Mouse (Mus musculus) layer of hippocampus, adult 18-20 months (tissue): ENCODE results near the gene Mpig6b. TPM values are rescaled to one million over a fixed set of nuclear protein-coding genes. Genes with fewer than 3 reads are reported as not detected.

Experiments used
- DNase-seq, 2 experiments: peaks; one replicate each; pipeline ENCODE4 v3.0.0; 2022; ENCODE audit warnings: low spot score in 2 of 2
- total RNA-seq, 2 experiments: library from RNA; stranded (reverse); gene quantifications; 2 replicates each; pipeline ENCODE4 v1.2.3; 2021

Mpig6b gene
- total RNA-seq, 2 experiments from 2014 or later, result not detected

DNA sequence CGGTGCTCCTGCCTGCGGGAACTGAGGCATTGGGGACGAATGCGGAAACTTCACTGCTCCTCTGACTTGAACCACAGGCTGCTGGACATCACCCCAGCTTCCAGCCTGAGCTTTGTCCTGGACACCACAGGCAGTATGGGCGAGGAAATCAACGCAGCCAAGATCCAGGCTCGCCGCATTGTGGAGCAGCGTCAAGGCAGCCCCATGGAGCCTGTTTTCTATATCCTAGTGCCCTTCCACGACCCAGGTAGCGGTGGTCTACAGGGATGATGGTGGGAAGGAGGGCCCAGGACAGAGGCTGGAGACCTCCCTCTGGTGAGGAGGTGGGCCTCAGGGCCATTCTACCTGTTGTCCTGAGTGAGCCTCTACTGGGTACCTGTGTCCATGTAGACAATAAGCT lies 46.1 kb downstream of the Mpig6b start:
- no peak for DNase-seq

DNA sequence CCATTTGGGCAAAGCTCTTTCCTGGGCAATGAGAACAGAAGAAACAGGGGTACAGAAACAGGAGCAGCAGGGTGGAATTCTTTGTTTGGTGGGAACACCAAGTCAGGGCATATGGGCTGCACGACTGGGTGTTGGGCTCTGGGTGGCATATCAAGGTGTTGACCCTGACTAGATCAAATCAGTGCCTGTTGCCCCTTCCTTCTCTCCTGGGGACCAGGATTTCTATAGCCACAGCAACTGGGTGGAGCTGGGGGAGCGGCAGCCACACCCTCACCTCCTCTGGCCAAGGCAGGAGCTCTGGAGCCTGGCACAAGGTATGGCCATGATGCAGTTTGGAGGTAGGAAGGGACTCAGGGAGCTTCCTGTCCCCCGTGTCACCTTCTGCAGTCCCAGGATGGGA lies 47.8 kb downstream of the Mpig6b start:
- no peak for DNase-seq

DNA sequence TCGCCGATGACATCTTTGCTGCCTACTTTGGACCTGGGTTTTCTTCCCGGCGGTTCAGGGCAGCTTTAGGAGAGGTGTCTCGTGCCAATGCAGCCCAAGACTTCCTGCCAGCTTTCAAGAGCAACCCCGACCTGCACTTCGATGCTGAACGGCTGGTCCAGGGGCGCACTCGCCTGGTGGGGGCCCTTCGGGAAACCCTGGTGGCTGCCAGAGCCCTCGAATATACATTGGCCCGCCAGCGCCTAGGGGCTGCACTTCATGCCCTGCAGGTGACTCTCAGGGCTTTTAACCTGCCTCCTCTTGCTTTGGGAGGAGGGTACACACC lies 48.3 kb downstream of the Mpig6b start:
- no peak for DNase-seq

DNA sequence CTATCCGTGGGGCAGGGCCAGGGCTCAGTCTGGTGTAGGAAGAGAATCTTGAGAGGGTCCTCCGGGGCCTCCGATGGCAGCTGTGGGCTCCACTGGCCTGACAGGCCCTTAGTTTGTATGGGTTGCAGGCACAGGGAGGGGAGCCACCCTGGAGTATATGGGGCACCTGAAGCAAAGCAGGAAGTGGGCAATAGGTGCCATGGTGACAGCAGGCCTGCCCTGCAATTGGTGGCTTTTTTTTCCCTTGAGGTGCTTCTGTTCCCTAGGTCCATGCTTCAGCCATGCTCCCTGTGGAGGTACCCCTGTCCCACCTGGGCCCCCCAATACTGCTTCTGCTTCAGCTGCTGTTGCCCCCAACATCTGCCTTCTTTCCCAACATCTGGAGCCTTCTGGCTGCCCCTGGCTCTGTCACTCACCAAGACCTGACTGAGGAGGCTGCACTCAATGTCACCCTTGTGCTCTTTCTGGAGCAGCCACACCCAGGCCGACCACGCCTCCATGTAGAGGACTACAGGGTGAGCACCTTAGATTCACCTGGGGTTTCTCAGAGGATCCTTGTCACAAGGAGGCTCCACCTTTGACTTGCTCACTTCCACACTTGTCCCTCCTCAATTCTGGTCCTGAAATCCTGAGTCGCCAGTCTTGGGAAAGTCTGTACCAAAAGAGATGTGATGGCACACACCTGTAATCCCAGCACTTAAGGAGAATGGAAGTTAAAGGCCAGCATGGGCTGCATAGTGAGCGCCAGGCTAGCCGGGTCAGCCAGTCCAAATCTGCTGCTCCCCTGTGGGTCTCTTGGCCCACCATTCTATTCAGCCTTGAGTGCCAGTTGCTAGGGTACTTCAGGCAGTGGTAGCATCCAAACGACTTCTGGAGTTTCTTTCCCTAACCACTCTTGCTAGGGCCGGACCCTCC lies 48.9 kb downstream of the Mpig6b start:
- DNase-seq, result no peak

DNA sequence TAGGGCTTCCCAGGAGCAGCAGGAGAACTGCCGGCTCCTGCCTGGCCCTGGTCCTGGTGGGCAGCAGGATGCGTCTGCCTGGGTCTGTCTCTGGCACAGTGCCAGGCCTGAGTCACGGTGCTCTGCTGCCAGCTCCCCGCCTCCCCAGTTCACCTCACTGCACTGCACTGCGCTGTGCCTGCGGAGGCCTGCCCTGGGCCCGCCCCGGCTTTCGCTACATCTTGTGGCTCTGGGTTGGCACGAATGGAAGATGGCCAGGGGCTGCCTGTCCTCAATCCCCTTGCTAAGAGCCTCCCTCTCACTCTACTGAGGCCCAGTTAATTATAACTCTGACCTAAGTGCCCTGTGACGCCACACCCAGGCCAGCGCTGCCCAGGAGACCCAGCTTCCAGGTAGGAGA lies 49.6 kb downstream of the Mpig6b start, which contains the start of gene Vwa7:
Vwa7 (plus strand) TSS at position 204 of the 400 bp plus-strand sequence.
- DNase-seq, result peak in 1 of 2 experiments; percentile 18

DNA sequence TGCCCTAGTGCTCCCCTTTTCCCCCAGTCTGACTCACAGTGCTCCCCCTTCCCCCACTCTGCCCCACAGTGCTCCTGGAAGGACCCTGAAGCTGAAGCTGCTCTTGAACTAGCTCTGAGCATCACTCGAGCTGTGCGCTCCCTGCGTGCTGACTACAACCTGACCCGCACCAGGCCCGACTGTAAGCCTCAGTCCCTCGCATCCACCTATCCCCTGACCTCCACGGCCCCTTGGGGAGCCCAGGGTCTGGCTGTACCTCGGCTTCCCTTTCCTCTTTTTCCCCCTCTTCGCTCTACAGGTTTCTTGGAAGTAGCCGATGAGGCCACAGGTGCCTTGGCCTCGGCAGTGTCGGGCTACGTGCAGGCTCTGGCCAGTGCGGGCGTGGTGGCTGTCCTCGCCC lies 50.7 kb downstream of the Mpig6b start:
- DNase-seq, result no peak

DNA sequence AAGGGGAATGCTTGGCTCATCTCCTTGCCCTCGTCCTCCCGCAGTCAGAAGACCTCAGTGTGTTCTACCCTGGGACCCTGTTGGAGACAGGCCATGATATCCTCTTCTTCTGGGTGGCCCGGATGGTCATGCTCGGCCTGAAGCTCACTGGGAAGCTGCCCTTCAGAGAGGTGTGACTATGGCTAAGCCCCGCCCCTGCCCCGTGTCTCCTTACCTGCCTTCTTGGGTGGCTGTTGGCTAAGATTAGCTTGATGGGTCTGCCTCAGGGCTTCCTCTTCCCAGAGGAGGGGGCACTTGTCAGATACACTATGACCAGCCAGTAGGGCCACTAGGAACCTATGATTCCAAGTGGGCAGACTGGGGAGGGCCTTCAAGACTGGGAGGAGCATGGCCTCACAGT lies 52.8 kb downstream of the Mpig6b start:
- no peak for DNase-seq

Other genes starting within 250 kb of the Mpig6b start
- gene Stk19, start 229.2 kb downstream of the Mpig6b start, total RNA-seq, result 10 to 100 TPM; 50.8 to 53.8 TPM
- 10 to 100 TPM; 36.6 to 40.8 TPM for gene Dxo, start 229.2 kb downstream of the Mpig6b start, total RNA-seq
- 10 to 100 TPM; 70.1 to 74.2 TPM for gene Skiv2l, start 216.0 kb downstream of the Mpig6b start, total RNA-seq
- gene Nelfe, start 215.8 kb downstream of the Mpig6b start, total RNA-seq, result 10 to 100 TPM; 34.1 to 39.6 TPM
- gene Cfb, start 203.7 kb downstream of the Mpig6b start, total RNA-seq, result not detected
- 1 to 10 TPM; 8.6 to 8.8 TPM for gene Zbtb12, start 186.7 kb downstream of the Mpig6b start, total RNA-seq
- under 1 TPM in 1 of 2 experiments, not detected in 1; 0.10 TPM for gene Gm20547, start 184.1 kb downstream of the Mpig6b start, total RNA-seq
- 1 to 10 TPM in 1 of 2 experiments, under 1 TPM in 1; 0.89 to 3.1 TPM for gene C2, start 167.9 kb downstream of the Mpig6b start, total RNA-seq
- gene Ehmt2, start 167.7 kb downstream of the Mpig6b start, total RNA-seq, result 100 to 1,000 TPM; 186 to 193 TPM
- under 1 TPM in 1 of 2 experiments, not detected in 1; 0.43 TPM for gene Slc44a4, start 151.7 kb downstream of the Mpig6b start, total RNA-seq
- gene Neu1, start 134.9 kb downstream of the Mpig6b start, total RNA-seq, result 10 to 100 TPM; 41.4 to 44.2 TPM
- 10 to 100 TPM; 27.5 to 37.5 TPM for gene Hspa1b, start 106.9 kb downstream of the Mpig6b start, total RNA-seq
- gene Gm20481, start 96.3 kb downstream of the Mpig6b start, total RNA-seq, result not detected
- 10 to 100 TPM; 24.3 to 27.8 TPM for gene Hspa1a, start 94.0 kb downstream of the Mpig6b start, total RNA-seq
- under 1 TPM; 0.12 to 0.48 TPM for gene Hspa1l, start 93.5 kb downstream of the Mpig6b start, total RNA-seq
- 10 to 100 TPM; 18.2 to 20.7 TPM for gene Lsm2, start 84.3 kb downstream of the Mpig6b start, total RNA-seq
- 10 to 100 TPM; 46.6 to 50.4 TPM for gene Vars, start 65.2 kb downstream of the Mpig6b start, total RNA-seq
- under 1 TPM; 0.15 to 0.22 TPM for gene Vwa7, start 49.6 kb downstream of the Mpig6b start, total RNA-seq
- gene Sapcd1, start 38.2 kb downstream of the Mpig6b start, total RNA-seq, result 1 to 10 TPM in 1 of 2 experiments, not detected in 1; 1.4 TPM
- 1 to 10 TPM; 1.5 to 1.6 TPM for gene Msh5, start 19.4 kb downstream of the Mpig6b start, total RNA-seq
- gene Clic1, start 16.2 kb downstream of the Mpig6b start, total RNA-seq, result 1 to 10 TPM; 7.7 to 8.3 TPM
- gene Ddah2, start 7.1 kb downstream of the Mpig6b start, total RNA-seq, result 10 to 100 TPM in 1 of 2 experiments, 1 to 10 TPM in 1; 9.4 to 11.0 TPM
- not detected for gene Ly6g6c, start 796 bp downstream of the Mpig6b start, total RNA-seq
- gene Ly6g6e, start 10.7 kb upstream of the Mpig6b start, total RNA-seq, result 1 to 10 TPM; 3.6 to 5.0 TPM
- gene Ly6g6d, start 11.9 kb upstream of the Mpig6b start, total RNA-seq, result 1 to 10 TPM in 1 of 2 experiments, under 1 TPM in 1; 0.87 to 2.0 TPM
- gene Ly6g6f, start 19.4 kb upstream of the Mpig6b start, total RNA-seq, result under 1 TPM; 0.57 to 0.58 TPM
- gene Abhd16a, start 23.1 kb upstream of the Mpig6b start, total RNA-seq, result 100 to 1,000 TPM in 1 of 2 experiments, 10 to 100 TPM in 1; 97.6 to 103 TPM
- gene Ly6g5c, start 42.1 kb upstream of the Mpig6b start, total RNA-seq, result not detected
- under 1 TPM; 0.30 to 0.56 TPM for gene Ly6g5b, start 49.2 kb upstream of the Mpig6b start, total RNA-seq
- 10 to 100 TPM; 15.2 to 17.1 TPM for gene Gpank1, start 55.3 kb upstream of the Mpig6b start, total RNA-seq
- gene Csnk2b, start 55.9 kb upstream of the Mpig6b start, total RNA-seq, result 100 to 1,000 TPM; 179 to 185 TPM
- 10 to 100 TPM; 22.5 to 28.9 TPM for gene D17H6S53E, start 60.2 kb upstream of the Mpig6b start, total RNA-seq
- not detected for gene Apom, start 65.9 kb upstream of the Mpig6b start, total RNA-seq
- 100 to 1,000 TPM; 323 to 339 TPM for gene Bag6, start 69.0 kb upstream of the Mpig6b start, total RNA-seq
- 100 to 1,000 TPM; 317 to 343 TPM for gene Prrc2a, start 98.7 kb upstream of the Mpig6b start, total RNA-seq
- 10 to 100 TPM in 1 of 2 experiments, 1 to 10 TPM in 1; 9.4 to 13.0 TPM for gene Aif1, start 109.9 kb upstream of the Mpig6b start, total RNA-seq
- 1 to 10 TPM; 5.5 to 6.7 TPM for gene Lst1, start 122.3 kb upstream of the Mpig6b start, total RNA-seq
- under 1 TPM; 0.41 to 0.64 TPM for gene Ltb, start 128.3 kb upstream of the Mpig6b start, total RNA-seq
- not detected for gene Tnf, start 135.8 kb upstream of the Mpig6b start, total RNA-seq
- under 1 TPM; 0.22 to 0.41 TPM for gene Lta, start 139.2 kb upstream of the Mpig6b start, total RNA-seq
- gene Gm16181, start 154.7 kb upstream of the Mpig6b start, total RNA-seq, result not detected
- 100 to 1,000 TPM; 637 to 681 TPM for gene Atp6v1g2, start 167.5 kb upstream of the Mpig6b start, total RNA-seq
- 10 to 100 TPM; 13.6 to 15.8 TPM for gene Nfkbil1, start 169.6 kb upstream of the Mpig6b start, total RNA-seq
- 100 to 1,000 TPM; 210 to 215 TPM for gene Ddx39b, start 175.6 kb upstream of the Mpig6b start, total RNA-seq
- 10 to 100 TPM; 22.1 to 26.7 TPM for gene H2-D1, start 196.5 kb upstream of the Mpig6b start, total RNA-seq